Mouse (Mus musculus) CH12.LX (cell line): ENCODE results near the gene Bad. TPM values are rescaled to one million over a fixed set of nuclear protein-coding genes. Genes with fewer than 3 reads are reported as not detected.

Experiments used
- DNase-seq: peaks from one replicate; pipeline ENCODE4 v3.0.0-alpha.2; 2013; ENCODE audit errors: extremely low read depth
- H3K27ac ChIP-seq: 2 replicates; pipeline ENCODE4 v1.5.1; 2012; ENCODE audit warnings: low read depth, mild to moderate bottlenecking, control low read depth, moderate library complexity; ENCODE audit not compliant: insufficient read depth
- H3K27me3 ChIP-seq: replicated peaks from 2 replicates; pipeline ENCODE3; 2012; ENCODE audit warnings: inconsistent platforms
- H3K36me3 ChIP-seq, 2 experiments: replicated peaks in 1 of 2; 2 replicates each; pipeline versions ENCODE3 to v1.6.1; 2012; ENCODE audit warnings: inconsistent platforms in 1 of 2, low read length in 1 of 2, mild to moderate bottlenecking in 1 of 2, mixed read lengths in 1 of 2, moderate library complexity in 1 of 2; ENCODE audit not compliant: control insufficient read depth in 1 of 2, insufficient read depth in 1 of 2
- H3K4me1 ChIP-seq, 2 experiments: 2 replicates each; pipeline ENCODE4 v1.6.1; 2012; ENCODE audit warnings: inconsistent platforms in 1 of 2, moderate library complexity in 1 of 2; ENCODE audit not compliant: insufficient read depth in 2 of 2, control insufficient read depth in 1 of 2
- H3K4me2 ChIP-seq: 2 replicates; pipeline ENCODE4 v1.6.1; 2012; ENCODE audit warnings: low read depth, mild to moderate bottlenecking, control low read depth; ENCODE audit not compliant: poor library complexity, insufficient read depth, severe bottlenecking
- H3K4me3 ChIP-seq, 3 experiments: fragments of 150-350 bp in 1 of 3; sonication (generic) in 1 of 3; replicated peaks in 1 of 3; 2 replicates each; pipeline versions ENCODE3 to v1.5.1; 2011 to 2012; ENCODE audit warnings: low read depth in 2 of 3, low read length in 2 of 3, mild to moderate bottlenecking in 2 of 3, moderate library complexity in 2 of 3, control low read depth in 1 of 3, improper control_type of control experiment in 1 of 3, inconsistent platforms in 1 of 3, mixed read lengths in 1 of 3; ENCODE audit not compliant: poor library complexity in 1 of 3
- H3K79me2 ChIP-seq: replicated peaks from 2 replicates; pipeline ENCODE4 v1.6.1; 2012; ENCODE audit warnings: mild to moderate bottlenecking, moderate library complexity; ENCODE audit not compliant: control insufficient read depth, poor library complexity, insufficient read depth, severe bottlenecking; ENCODE audit errors: extremely low read depth
- H3K9ac ChIP-seq: 2 replicates; pipeline ENCODE4 v1.6.1; 2012; ENCODE audit warnings: low read depth, mild to moderate bottlenecking, control low read depth, moderate library complexity; ENCODE audit not compliant: insufficient read depth
- H3K9me3 ChIP-seq: replicated peaks from 2 replicates; pipeline ENCODE3; 2012; ENCODE audit warnings: low read length, inconsistent platforms, mixed read lengths
- BHLHE40 ChIP-seq: IDR thresholded peaks from 2 replicates; pipeline ENCODE4 v1.6.1; 2011; ENCODE audit warnings: mild to moderate bottlenecking, low read depth, low read length, improper control_type of control experiment
- CHD1 ChIP-seq: IDR thresholded peaks from 2 replicates; pipeline ENCODE4 v1.6.1; 2012; ENCODE audit warnings: low read depth, low read length, improper control_type of control experiment, inconsistent platforms
- CHD2 ChIP-seq: IDR thresholded peaks from 2 replicates; pipeline ENCODE4 v1.6.1; 2011; ENCODE audit warnings: low read length, improper control_type of control experiment
- CTCF ChIP-seq, 2 experiments: IDR thresholded peaks in 1 of 2; conservative IDR thresholded peaks in 1 of 2; 2 replicates each; pipeline ENCODE4 v1.5.1; 2011 to 2012; ENCODE audit warnings: low read depth in 2 of 2, low read length in 2 of 2, improper control_type of control experiment in 1 of 2, inconsistent platforms in 1 of 2, mild to moderate bottlenecking in 1 of 2, moderate library complexity in 1 of 2
- ELF1 ChIP-seq: IDR thresholded peaks from 2 replicates; pipeline ENCODE4 v1.6.1; 2014; ENCODE audit warnings: low read depth, mild to moderate bottlenecking, inconsistent platforms, low read length, improper control_type of control experiment
- EP300 ChIP-seq: IDR thresholded peaks from 2 replicates; pipeline ENCODE4 v1.6.1; 2011; ENCODE audit warnings: low read length, improper control_type of control experiment
- ETS1 ChIP-seq: conservative IDR thresholded peaks from 2 replicates; pipeline ENCODE4 v1.6.1; 2012; ENCODE audit warnings: low read depth, mild to moderate bottlenecking, inconsistent platforms, low read length, improper control_type of control experiment, moderate library complexity
- GABPA ChIP-seq: IDR thresholded peaks from 2 replicates; pipeline ENCODE4 v1.6.1; 2012; ENCODE audit warnings: low read depth, low read length, improper control_type of control experiment, inconsistent platforms; ENCODE audit not compliant: insufficient replicate concordance
- IRF4 ChIP-seq: IDR thresholded peaks from 2 replicates; pipeline ENCODE4 v1.6.1; 2014; ENCODE audit warnings: low read depth, mild to moderate bottlenecking, inconsistent platforms, low read length, improper control_type of control experiment
- JUN ChIP-seq: IDR thresholded peaks from 2 replicates; pipeline ENCODE4 v1.6.1; 2011; ENCODE audit warnings: low read depth, mild to moderate bottlenecking, low read length, improper control_type of control experiment, moderate library complexity; ENCODE audit not compliant: insufficient read depth
- JUND ChIP-seq: conservative IDR thresholded peaks from 2 replicates; pipeline ENCODE4 v1.6.1; 2011; ENCODE audit warnings: low read depth, low read length, improper control_type of control experiment
- MAX ChIP-seq: IDR thresholded peaks from 2 replicates; pipeline ENCODE4 v1.6.1; 2011; ENCODE audit warnings: low read length, improper control_type of control experiment
- MAZ ChIP-seq: IDR thresholded peaks from 2 replicates; pipeline ENCODE4 v1.6.1; 2012; ENCODE audit warnings: low read depth, mild to moderate bottlenecking, inconsistent platforms, low read length, improper control_type of control experiment, moderate library complexity
- MYC ChIP-seq: IDR thresholded peaks from 2 replicates; pipeline ENCODE4 v1.6.1; 2011; ENCODE audit warnings: low read depth, mild to moderate bottlenecking, improper control_type of control experiment, low read length
- NELFE ChIP-seq: IDR thresholded peaks from 2 replicates; pipeline ENCODE4 v1.6.1; 2011; ENCODE audit warnings: low read depth, low read length, improper control_type of control experiment
- PAX5 ChIP-seq: IDR thresholded peaks from 2 replicates; pipeline ENCODE4 v1.6.1; 2012; ENCODE audit warnings: low read length, inconsistent platforms, mixed read lengths
- RCOR1 ChIP-seq: conservative IDR thresholded peaks from 2 replicates; pipeline ENCODE4 v1.6.1; 2012; ENCODE audit warnings: low read depth, mild to moderate bottlenecking, inconsistent platforms, low read length, improper control_type of control experiment
- SMC3 ChIP-seq: IDR thresholded peaks from 2 replicates; pipeline ENCODE4 v1.6.1; 2011; ENCODE audit warnings: low read depth, low read length, improper control_type of control experiment
- USF1 ChIP-seq: IDR thresholded peaks from 2 replicates; pipeline ENCODE4 v1.6.1; 2014; ENCODE audit warnings: low read depth, mild to moderate bottlenecking, inconsistent platforms, low read length, improper control_type of control experiment
- USF2 ChIP-seq: conservative IDR thresholded peaks from 2 replicates; pipeline ENCODE4 v1.6.1; 2011; ENCODE audit warnings: low read depth, low read length, improper control_type of control experiment
- ZC3H11A ChIP-seq: IDR thresholded peaks from 2 replicates; pipeline ENCODE4 v1.6.1; 2012; ENCODE audit warnings: low read depth, mild to moderate bottlenecking, inconsistent platforms, low read length, improper control_type of control experiment
- ZKSCAN1 ChIP-seq: IDR thresholded peaks from 2 replicates; pipeline ENCODE4 v1.6.1; 2012; ENCODE audit warnings: low read depth, inconsistent platforms, low read length, improper control_type of control experiment, borderline replicate concordance
- ZMIZ1 ChIP-seq: IDR thresholded peaks from 2 replicates; pipeline ENCODE4 v1.6.1; 2012; ENCODE audit warnings: low read depth, mild to moderate bottlenecking, inconsistent platforms, low read length, improper control_type of control experiment
- dilution Hi-C: fragments of 300-500 bp; cut with MboI; formaldehyde crosslinking; loops from 2 replicates; pipeline ENCODE4 v1.14.3; 2020; ENCODE audit warnings: low sequenced_read_pairs; ENCODE audit not compliant: extremely low pct_unique_long_range_greater_than_20kb, extremely low pct_ligation_motif_present
- in situ Hi-C: fragments of 300-500 bp; cut with MboI; formaldehyde crosslinking; loops from 3 replicates; pipeline ENCODE4 v1.14.3; 2019; ENCODE audit warnings: low sequenced_read_pairs, low pct_ligation_motif_present, low pct_unique_long_range_greater_than_20kb, mixed read lengths
- polyA plus RNA-seq: library from polyadenylated mRNA; unstranded; fragments of >175 nt; gene quantifications from 2 replicates; pipeline ENCODE4 v1.2.1, GENCODE M21; 2012; ENCODE audit warnings: low read depth; ENCODE audit not compliant: insufficient read length
- total RNA-seq, 2 experiments: library from RNA; depleted of rRNA; stranded (reverse); fragments of 300-350 nt in 1 of 2; fragments of >200 nt in 1 of 2; gene quantifications; 2 replicates each; pipeline ENCODE4 v1.2.3; 2012 to 2014

The Bad gene
- total and polyA plus RNA-seq, 3 experiments, result 27.7 to 38.0 (median 33.3) TPM

GRCm38 (mm10) chr19:6913036-6913435, 28.6 kb upstream of the Bad start:
- Histone ChIP-seq H3K9me3 (no peaks in the 10 kb centered on the region), H3K4me1 (peaks cover 8 to 22% of the 10 kb centered on the region in 2 experiments; a peak in 3 of 4 replicates), H3K79me2 (peaks cover 18% of the 10 kb centered on the region), H3K4me2 (no peak overlapping the region), H3K27ac (no peak overlapping the region), H3K36me3 (peaks cover 31 to 61% of the 10 kb centered on the region in 2 experiments), H3K4me3 (no peak overlapping the region), H3K9ac (no peak overlapping the region), H3K27me3 (no peaks in the 10 kb centered on the region)
- in situ Hi-C loops (no loop called here), dilution Hi-C loops (no loop called here)
- TF ChIP-seq MAZ (no peak), RCOR1 (no peak), CTCF (conservative IDR thresholded peaks at IDR 0.05 in 1 of 2, IDR thresholded peaks at IDR 0.05 in 1 of 2; ENCODE audit: low read depth in 2 of 2, low read length in 2 of 2) (no peak), BHLHE40 (no peak), USF1 (no peak), PAX5 (no peak), ZKSCAN1 (no peak), IRF4 (no peak), MYC (no peak), ETS1 (no peak), JUN (no peak)
- DNase-seq, result no peak

GRCm38 (mm10) chr19:6913991-6914390, 27.7 kb upstream of the Bad start:
- in situ Hi-C loops, result no loop called here

More at GRCm38 (mm10) chr19:6913991-6914390, 27.7 kb upstream of the Bad start:
- H3K4me1 ChIP-seq, result peaks cover 6 to 12% of the 10 kb centered on the region in 2 experiments; a peak in 2 of 4 replicates
- H3K36me3 ChIP-seq, result peaks cover 31 to 69% of the 10 kb centered on the region in 2 experiments
- H3K9ac ChIP-seq, result no peak overlapping the region
- H3K4me2 ChIP-seq, result no peak overlapping the region
- TF ChIP-seq GABPA, result no peak
- no peak for TF ChIP-seq IRF4
- TF ChIP-seq ZC3H11A, result no peak
- TF ChIP-seq USF2, result no peak
- TF ChIP-seq JUND, result no peak
- no peak for TF ChIP-seq EP300
- no peak for TF ChIP-seq MYC
- no peak for TF ChIP-seq CHD1
- no peak for TF ChIP-seq USF1
- TF ChIP-seq CHD2, result no peak
- no peak for TF ChIP-seq MAX
- no peak for TF ChIP-seq CTCF (conservative IDR thresholded peaks at IDR 0.05 in 1 of 2, IDR thresholded peaks at IDR 0.05 in 1 of 2; ENCODE audit: low read depth in 2 of 2, low read length in 2 of 2)
- no peak for TF ChIP-seq NELFE
- no peak for TF ChIP-seq ELF1
- TF ChIP-seq ZMIZ1, result no peak
- TF ChIP-seq SMC3, result no peak
- no peak for TF ChIP-seq ZKSCAN1
- no peak for DNase-seq
- no peaks in the 10 kb centered on the region for H3K27me3 ChIP-seq
- no peak overlapping the region for H3K27ac ChIP-seq
- dilution Hi-C loops, result no loop called here
- H3K9me3 ChIP-seq, result no peaks in the 10 kb centered on the region
- peaks cover 9% of the 10 kb centered on the region for H3K79me2 ChIP-seq
- H3K4me3 ChIP-seq, result no peak overlapping the region
